ENCODE assay signal across 8 mouse cellular contexts in the genomic region with DNA sequence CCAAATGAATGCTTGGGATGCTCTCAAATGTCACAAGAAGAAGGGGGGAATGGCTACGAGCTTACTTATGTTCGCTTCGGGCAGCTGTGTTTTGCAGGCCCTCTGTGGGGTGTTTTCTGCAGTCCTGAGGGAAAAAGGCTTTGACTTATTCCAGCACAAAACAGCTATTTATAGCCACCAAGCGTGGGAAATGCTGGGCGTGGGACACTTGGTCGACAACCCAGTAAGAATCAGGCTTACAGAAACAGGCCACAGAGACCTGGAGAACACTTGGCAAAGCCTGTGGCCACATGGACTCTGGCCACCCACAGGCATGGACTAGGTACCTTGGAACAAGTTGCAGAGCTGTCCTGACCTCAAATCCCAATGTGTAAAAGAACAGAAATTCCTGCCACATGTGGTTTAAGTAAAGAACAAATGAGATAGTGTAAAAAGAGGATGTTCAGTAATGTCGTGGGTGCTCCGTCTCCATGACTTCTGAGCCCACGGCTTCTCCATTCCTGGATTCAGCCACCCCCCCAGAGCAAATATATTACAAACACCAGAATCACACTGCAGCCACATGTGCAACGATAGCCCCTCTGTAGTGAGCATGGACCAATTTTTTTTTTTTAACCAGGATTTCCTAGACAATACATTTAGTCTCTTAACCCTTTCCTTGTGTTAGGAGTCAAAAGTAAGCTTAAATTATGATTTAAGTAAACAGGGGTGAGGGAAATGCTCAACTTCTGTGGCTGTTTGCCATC. TPM values are rescaled to one million over a fixed set of nuclear protein-coding genes. Genes with fewer than 3 reads are reported as not detected.
DNase-seq lines count a peak whose midpoint lies in the region; ATAC-seq and TF ChIP-seq lines count a peak whose summit lies in the region.

No protein-coding gene starts in this region.

- ATAC-seq in forebrain, postnatal 0 days, result peak; percentile 17; the same call in 1 of the 2 replicates
- no peak for ATAC-seq in forebrain, embryonic 12.5 days (ENCODE audit: low FRiP score)
- no peak for ATAC-seq in heart, embryonic 11.5 days (replicated peaks; ENCODE audit: insufficient number of reproducible peaks, low FRiP score, low TSS enrichment)
- no peak for ATAC-seq in liver, embryonic 13.5 days (ENCODE audit: low read depth)

- peaks cover 5% of the 10 kb centered on the region; the same call in 1 of the 2 replicates for H3K4me1 ChIP-seq in forebrain, postnatal 0 days (ENCODE audit: insufficient read depth)
- H3K4me1 ChIP-seq in forebrain, embryonic 12.5 days, result peaks cover 17% of the 10 kb centered on the region
- H3K4me1 ChIP-seq in embryonic facial prominence, embryonic 10.5 days, result peaks cover 58% of the 10 kb centered on the region
- peaks cover 65% of the 10 kb centered on the region for H3K4me1 ChIP-seq in heart, embryonic 11.5 days (ENCODE audit: control insufficient read depth, insufficient read depth, low read length)
- H3K4me1 ChIP-seq in liver, embryonic 13.5 days (replicated peaks), result peaks cover 68% of the 10 kb centered on the region

- peak; percentile 36 for DNase-seq in forebrain, postnatal 0 days
- no peak for DNase-seq in embryonic facial prominence, embryonic 10.5 days (ENCODE audit: low spot score)
- DNase-seq in kidney, postnatal 14 days, result peak; percentile 61
- no peak for DNase-seq in liver, embryonic 13.5 days
- peak; percentile 52 for DNase-seq in testis, postnatal 14 days (ENCODE audit: low spot score)
- no peak for DNase-seq in cerebellum, adult 11 months

- no peak for TF ChIP-seq CTCF in forebrain, postnatal 0 days (IDR thresholded peaks at IDR 0.05; ENCODE audit: low read depth)

- no peak overlapping the region for H3K4me2 ChIP-seq in forebrain, postnatal 0 days (ENCODE audit: low read depth)
- H3K4me2 ChIP-seq in forebrain, embryonic 12.5 days, result no peak overlapping the region
- H3K4me2 ChIP-seq in heart, embryonic 11.5 days, result no peak overlapping the region
- H3K4me2 ChIP-seq in liver, embryonic 13.5 days, result no peak overlapping the region

- no peaks in the 10 kb centered on the region for H3K27me3 ChIP-seq in forebrain, postnatal 0 days (ENCODE audit: insufficient read depth, low read length)
- H3K27me3 ChIP-seq in forebrain, embryonic 12.5 days, result no peaks in the 10 kb centered on the region
- H3K27me3 ChIP-seq in embryonic facial prominence, embryonic 10.5 days (replicated peaks; ENCODE audit: low read depth, poor library complexity, severe bottlenecking), result no peaks in the 10 kb centered on the region
- no peaks in the 10 kb centered on the region for H3K27me3 ChIP-seq in heart, embryonic 11.5 days (ENCODE audit: control insufficient read depth, insufficient read depth, low read length)
- no peaks in the 10 kb centered on the region for H3K27me3 ChIP-seq in liver, embryonic 13.5 days

- no peak overlapping the region for H3K9ac ChIP-seq in forebrain, postnatal 0 days
- no peak overlapping the region for H3K9ac ChIP-seq in forebrain, embryonic 12.5 days
- no peak overlapping the region for H3K9ac ChIP-seq in heart, embryonic 11.5 days (ENCODE audit: low read depth, low read length)
- H3K9ac ChIP-seq in liver, embryonic 13.5 days, result no peak overlapping the region

- no peaks in the 10 kb centered on the region for H3K36me3 ChIP-seq in forebrain, postnatal 0 days (ENCODE audit: insufficient read depth)
- H3K36me3 ChIP-seq in forebrain, embryonic 12.5 days (replicated peaks), result no peaks in the 10 kb centered on the region
- no peaks in the 10 kb centered on the region for H3K36me3 ChIP-seq in embryonic facial prominence, embryonic 10.5 days (replicated peaks)
- no peaks in the 10 kb centered on the region for H3K36me3 ChIP-seq in heart, embryonic 11.5 days (ENCODE audit: control insufficient read depth, insufficient read depth, low read length)
- no peaks in the 10 kb centered on the region for H3K36me3 ChIP-seq in liver, embryonic 13.5 days

- H3K27ac ChIP-seq in forebrain, postnatal 0 days (ENCODE audit: low read depth, low read length), result no peak overlapping the region
- no peak overlapping the region for H3K27ac ChIP-seq in forebrain, embryonic 12.5 days
- H3K27ac ChIP-seq in embryonic facial prominence, embryonic 10.5 days (replicated peaks), result peak overlapping the region; percentile 48; the same call in 1 of the 2 replicates
- H3K27ac ChIP-seq in heart, embryonic 11.5 days (ENCODE audit: low read depth, low read length), result peak overlapping the region; percentile 46
- peak overlapping the region; percentile 94 for H3K27ac ChIP-seq in liver, embryonic 13.5 days

- 45% methylated on average over 10 of the region's 10 CpGs for WGBS in forebrain, postnatal 0 days
- 64% methylated on average over 10 of the region's 10 CpGs for WGBS in forebrain, embryonic 12.5 days
- WGBS in embryonic facial prominence, embryonic 10.5 days, result 47% methylated on average over 10 of the region's 10 CpGs
- 30% methylated on average over 10 of the region's 10 CpGs for WGBS in heart, embryonic 11.5 days (ENCODE audit: insufficient replicate concordance)
- 43% methylated on average over 10 of the region's 10 CpGs for WGBS in liver, embryonic 13.5 days (ENCODE audit: insufficient replicate concordance)

- no peaks in the 10 kb centered on the region for H3K9me3 ChIP-seq in forebrain, postnatal 0 days (ENCODE audit: low read length)
- no peaks in the 10 kb centered on the region for H3K9me3 ChIP-seq in forebrain, embryonic 12.5 days
- no peaks in the 10 kb centered on the region for H3K9me3 ChIP-seq in embryonic facial prominence, embryonic 10.5 days
- no peaks in the 10 kb centered on the region for H3K9me3 ChIP-seq in heart, embryonic 11.5 days (replicated peaks; ENCODE audit: control insufficient read depth, low read length)
- H3K9me3 ChIP-seq in liver, embryonic 13.5 days (replicated peaks), result no peaks in the 10 kb centered on the region

- H3K4me3 ChIP-seq in forebrain, postnatal 0 days (ENCODE audit: low read depth, low read length), result no peak overlapping the region
- H3K4me3 ChIP-seq in forebrain, embryonic 12.5 days (replicated peaks), result no peak overlapping the region
- no peak overlapping the region for H3K4me3 ChIP-seq in embryonic facial prominence, embryonic 10.5 days
- H3K4me3 ChIP-seq in heart, embryonic 11.5 days (ENCODE audit: low read depth, low read length), result no peak overlapping the region
- no peak overlapping the region for H3K4me3 ChIP-seq in liver, embryonic 13.5 days (replicated peaks)

RNA-seq across cellular contexts. Expression of a gene that starts 45.7 kb away (rescaled TPM):
- 6.8 and 7.9 TPM in 2 replicates for total RNA-seq in forebrain, postnatal 0 days (2014; rRNA removed)
- 3.0 and 4.3 TPM in 2 replicates for polyA plus RNA-seq in forebrain, postnatal 0 days (2015; fragmentation: Nextera tagmentation; extraction: Ambion mirVana)
- 4.7 and 4.9 TPM in 2 replicates for polyA plus RNA-seq in forebrain, embryonic 12.5 days (2016; fragmentation: Nextera tagmentation; extraction: Ambion mirVana)
- 6.3 and 8.0 TPM in 2 replicates for polyA plus RNA-seq in embryonic facial prominence, embryonic 10.5 days (2016; fragmentation: Nextera tagmentation; extraction: Ambion mirVana)
- polyA plus RNA-seq in heart, embryonic 11.5 days (2014; fragmentation: Nextera tagmentation; extraction: Ambion mirVana), result 38.1 and 42.1 TPM in 2 replicates
- 7.8 and 9.4 TPM in 2 replicates for polyA plus RNA-seq in liver, embryonic 13.5 days (2015; fragmentation: Nextera tagmentation; extraction: Ambion mirVana)

RNA-seq across cellular contexts. Expression of a gene that starts 49.3 kb away (rescaled TPM):
- total RNA-seq in forebrain, postnatal 0 days (2014; rRNA removed), result 112 and 119 TPM in 2 replicates
- polyA plus RNA-seq in forebrain, postnatal 0 days (2015; fragmentation: Nextera tagmentation; extraction: Ambion mirVana), result 54.9 and 65.4 TPM in 2 replicates
- polyA plus RNA-seq in forebrain, embryonic 12.5 days (2016; fragmentation: Nextera tagmentation; extraction: Ambion mirVana), result 36.8 and 56.9 TPM in 2 replicates
- polyA plus RNA-seq in embryonic facial prominence, embryonic 10.5 days (2016; fragmentation: Nextera tagmentation; extraction: Ambion mirVana), result 34.7 and 35.4 TPM in 2 replicates
- polyA plus RNA-seq in heart, embryonic 11.5 days (2014; fragmentation: Nextera tagmentation; extraction: Ambion mirVana), result 49.0 and 49.1 TPM in 2 replicates
- 5.2 and 6.7 TPM in 2 replicates for polyA plus RNA-seq in liver, embryonic 13.5 days (2015; fragmentation: Nextera tagmentation; extraction: Ambion mirVana)

Comparison
In these comparisons a context has a peak if more than half of its experiments do, and no peak if none do; other contexts are left out.
1. DNase-seq: peak in forebrain, postnatal 0 days (single experiment), kidney, postnatal 14 days (single experiment) and testis, postnatal 14 days (single experiment); none in embryonic facial prominence, embryonic 10.5 days (single experiment), liver, embryonic 13.5 days (single experiment) and cerebellum, adult 11 months (single experiment).
2. H3K27ac ChIP-seq: peak in embryonic facial prominence, embryonic 10.5 days (single experiment), heart, embryonic 11.5 days (single experiment) and liver, embryonic 13.5 days (single experiment); none in forebrain, postnatal 0 days (single experiment) and forebrain, embryonic 12.5 days (single experiment).